Mouse (Mus musculus): ENCODE data around the gene Ctnnd2.

DNA sequence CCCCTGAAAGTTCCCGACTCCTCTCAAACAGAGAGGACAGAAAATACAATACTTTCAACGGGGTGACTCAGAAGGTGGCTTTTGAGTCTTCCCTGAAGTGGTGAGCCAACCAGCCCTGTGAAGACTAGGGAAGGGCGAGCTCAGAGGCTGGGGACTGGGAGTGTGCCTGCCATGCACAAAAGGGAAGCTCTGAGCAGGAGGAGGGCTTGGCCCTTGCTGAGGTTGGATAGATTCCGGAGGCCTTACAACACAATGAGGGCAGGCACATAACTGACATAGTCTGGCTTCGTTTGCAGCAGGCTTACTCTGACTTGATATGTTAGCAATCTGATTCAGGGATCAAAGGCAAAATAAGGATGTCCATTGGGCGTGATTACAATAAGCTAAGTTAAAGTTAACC is 477.6 kb downstream of the Ctnnd2 start:
- no peak for TF ChIP-seq CTCF (IDR thresholded peaks at IDR 0.05; ENCODE audit: low read depth)
- no peak for TF ChIP-seq EP300 (IDR thresholded peaks at IDR 0.05; ENCODE audit: low read depth)

All from liver, postnatal 0 days (tissue).